Mouse (Mus musculus): ENCODE measurements at regions not wholly inside any gene's neighbourhood (a gene's known extent, or its start where the extent isn't known, plus 50 kb on each side); places are given as distances from the start of the nearest gene placed in this dataset.

GRCm38 (mm10) chr4:153727273-153727672 lies 229.8 kb upstream of the A430005L14Rik start:
- no peak for DNase-seq (ENCODE audit: inconsistent ontology term)

DNA sequence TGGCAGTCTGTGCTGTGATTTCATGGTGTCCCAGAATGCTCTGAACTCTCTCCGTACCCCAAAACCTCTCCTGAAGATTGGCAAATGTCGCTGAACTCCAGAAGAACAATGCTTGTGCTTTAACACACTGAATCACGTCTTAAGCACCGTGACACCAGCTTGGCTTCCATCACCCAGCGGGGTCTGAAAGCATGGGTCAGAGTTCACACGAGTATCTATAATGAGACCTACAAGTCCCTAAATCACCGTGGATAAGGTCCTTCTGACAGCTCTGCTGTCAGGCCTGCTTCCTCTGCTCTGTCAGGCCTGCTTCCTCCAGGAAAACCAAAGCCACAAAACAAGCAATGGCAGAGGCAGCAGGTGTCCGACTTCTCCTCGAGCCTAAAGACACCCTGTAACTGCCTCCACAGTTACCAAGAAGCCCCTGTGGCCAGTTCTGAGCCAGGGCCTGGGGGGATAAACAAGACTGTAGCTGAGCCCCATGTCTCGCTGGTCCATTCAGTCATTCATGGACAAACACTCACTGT lies 229.1 kb upstream of the A430005L14Rik start:
- DNase-seq (ENCODE audit: inconsistent ontology term), result no peak

DNA sequence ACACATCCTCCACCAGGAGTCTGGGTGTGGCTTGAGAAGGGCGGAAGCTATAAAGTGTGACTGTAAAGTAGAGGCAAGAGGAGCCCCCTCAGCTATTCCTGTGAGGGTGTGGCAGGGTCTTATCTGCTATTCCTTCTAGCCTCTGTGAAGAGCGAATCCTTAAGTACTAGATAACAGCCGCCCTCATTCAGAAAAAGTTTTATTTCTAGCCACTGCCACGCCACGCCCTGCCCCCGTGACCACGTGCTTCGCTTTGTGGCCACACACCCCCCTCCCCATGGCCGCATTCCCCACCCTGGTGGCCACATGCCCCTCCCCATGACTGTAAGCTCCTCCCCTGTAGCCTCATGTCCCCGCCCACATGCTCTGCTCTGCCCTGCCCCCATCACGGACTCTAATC lies 218.9 kb upstream of the A430005L14Rik start:
- DNase-seq (ENCODE audit: inconsistent ontology term), result no peak

- no peak for DNase-seq (ENCODE audit: inconsistent ontology term)
Measured at GRCm38 (mm10) chr4:153742241-153742640, 214.8 kb upstream of the A430005L14Rik start.

DNA sequence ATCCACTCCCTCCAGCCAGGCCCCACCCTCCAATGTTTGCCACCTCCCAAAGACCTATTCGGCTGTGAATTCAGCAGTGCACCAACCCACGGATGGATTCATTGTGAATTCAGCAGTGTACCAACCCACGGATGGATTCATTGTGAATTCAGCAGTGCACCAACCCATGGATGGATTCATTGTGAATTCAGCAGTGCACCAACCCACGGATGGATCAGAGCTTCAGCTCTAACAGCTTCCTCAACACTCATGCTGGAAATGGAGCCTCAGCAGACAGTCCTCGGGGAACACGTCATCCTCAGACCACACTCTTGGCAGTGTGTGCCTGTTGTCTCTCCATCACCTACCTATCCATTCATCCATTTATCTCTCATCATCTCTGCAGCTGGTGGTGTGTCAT lies 204.2 kb upstream of the A430005L14Rik start:
- no peak for DNase-seq (ENCODE audit: inconsistent ontology term)

DNA sequence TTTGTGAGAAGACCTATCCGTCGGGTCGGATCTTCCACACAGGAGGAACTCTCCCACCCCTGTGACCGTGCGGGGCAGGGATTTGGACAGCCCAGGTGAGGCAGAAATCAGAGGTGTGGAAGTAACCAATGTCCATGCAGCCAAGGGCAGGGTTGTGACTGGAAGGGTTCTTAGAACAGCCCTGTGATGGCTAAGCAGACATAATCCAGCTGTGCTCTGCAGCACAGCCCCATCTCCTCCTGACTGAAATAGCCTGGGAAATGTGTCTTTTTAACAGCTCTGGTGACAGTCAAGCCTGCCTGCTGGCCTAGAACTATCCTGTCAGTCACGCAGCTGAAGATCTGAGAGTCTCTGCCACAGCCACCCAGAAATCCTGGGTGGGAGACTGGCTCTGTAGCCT lies 198.7 kb upstream of the A430005L14Rik start:
- DNase-seq (ENCODE audit: inconsistent ontology term), result no peak

DNA sequence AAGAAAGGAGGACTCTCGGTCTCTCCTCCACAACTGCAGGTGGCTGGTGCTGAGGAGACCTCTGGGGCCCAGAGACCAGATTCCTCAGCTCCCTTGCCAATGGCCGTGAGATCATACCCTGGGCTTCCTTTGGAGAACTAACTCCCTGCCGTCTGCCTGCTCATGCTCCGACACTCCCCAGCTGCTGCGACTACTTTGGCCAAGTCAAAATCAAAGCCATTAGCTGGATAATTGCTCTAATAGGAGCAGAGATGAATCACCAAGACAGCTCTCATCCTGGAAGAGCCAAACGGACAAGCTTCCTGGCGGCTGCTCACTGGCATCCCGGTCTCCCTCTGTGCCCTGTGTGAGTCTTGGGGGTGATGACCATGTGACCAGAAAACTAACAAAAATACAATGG lies 198.3 kb upstream of the A430005L14Rik start:
- DNase-seq (ENCODE audit: inconsistent ontology term), result peak; percentile 82

DNA sequence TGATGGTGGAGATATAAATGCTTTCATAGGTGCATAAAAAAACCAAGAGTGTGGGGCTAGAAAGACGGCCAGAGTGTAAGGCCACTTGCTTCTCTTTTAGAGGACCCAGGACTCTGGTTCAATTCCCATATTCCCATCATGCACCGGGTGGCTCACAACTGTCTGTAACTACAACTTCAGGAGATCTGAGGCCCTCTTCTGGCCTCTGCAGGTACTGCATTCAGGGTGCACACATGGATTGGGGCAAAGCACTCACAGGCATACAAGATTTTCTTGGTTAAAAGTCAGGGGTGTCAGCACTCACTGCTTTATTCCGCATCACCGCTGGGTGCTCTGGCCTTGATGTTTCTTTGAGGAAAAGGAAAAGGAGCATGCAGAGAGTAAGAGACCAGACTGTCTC lies 196.1 kb upstream of the A430005L14Rik start:
- no peak for DNase-seq (ENCODE audit: inconsistent ontology term)

DNA sequence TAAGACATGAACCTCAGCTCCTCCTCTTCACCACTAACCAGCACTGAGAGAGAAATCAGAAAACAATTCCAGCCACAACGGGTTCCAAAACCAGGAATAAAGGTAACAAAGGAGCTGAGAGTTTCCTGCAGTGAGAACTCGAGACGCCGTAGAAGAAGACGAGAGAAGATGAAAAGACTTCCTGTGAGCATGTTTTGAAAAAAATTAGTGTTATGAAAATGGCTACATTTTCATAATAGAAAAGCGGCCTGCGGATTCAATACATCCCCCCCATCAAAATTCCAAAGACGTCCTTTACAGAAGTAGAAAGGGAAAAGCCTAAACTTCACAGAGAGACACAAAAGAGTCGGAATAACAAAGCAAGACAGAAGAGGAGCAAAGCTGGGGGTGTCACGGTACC lies 193.6 kb upstream of the A430005L14Rik start:
- DNase-seq (ENCODE audit: inconsistent ontology term), result no peak

- DNase-seq (ENCODE audit: inconsistent ontology term), result no peak
Measured at GRCm38 (mm10) chr4:153767713-153768112, 189.3 kb upstream of the A430005L14Rik start.

- no peak for DNase-seq (ENCODE audit: inconsistent ontology term)
Measured at GRCm38 (mm10) chr4:153768350-153768749, 188.7 kb upstream of the A430005L14Rik start.

DNA sequence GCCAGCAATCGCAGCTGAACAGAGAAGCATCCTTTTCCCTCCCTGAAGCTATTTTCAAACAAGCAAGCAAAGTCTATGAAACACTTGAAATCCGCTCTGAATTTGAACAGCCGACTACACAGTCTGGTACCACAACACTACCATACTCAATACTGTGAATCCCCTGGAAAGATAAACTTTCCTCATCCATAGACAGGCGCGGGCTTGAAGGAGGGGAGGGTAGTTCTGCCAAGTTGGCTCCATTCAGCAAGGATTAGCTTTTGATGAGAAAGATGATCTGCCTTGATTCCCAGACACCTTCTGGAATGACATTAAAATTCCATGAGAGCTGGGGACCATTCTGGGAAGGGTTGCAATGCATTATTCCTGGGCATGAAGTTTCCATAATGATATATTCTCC lies 186.4 kb upstream of the A430005L14Rik start:
- DNase-seq (ENCODE audit: inconsistent ontology term), result no peak

GRCm38 (mm10) chr4:153780501-153780900 lies 176.5 kb upstream of the A430005L14Rik start:
- no peak for DNase-seq (ENCODE audit: inconsistent ontology term)

DNA sequence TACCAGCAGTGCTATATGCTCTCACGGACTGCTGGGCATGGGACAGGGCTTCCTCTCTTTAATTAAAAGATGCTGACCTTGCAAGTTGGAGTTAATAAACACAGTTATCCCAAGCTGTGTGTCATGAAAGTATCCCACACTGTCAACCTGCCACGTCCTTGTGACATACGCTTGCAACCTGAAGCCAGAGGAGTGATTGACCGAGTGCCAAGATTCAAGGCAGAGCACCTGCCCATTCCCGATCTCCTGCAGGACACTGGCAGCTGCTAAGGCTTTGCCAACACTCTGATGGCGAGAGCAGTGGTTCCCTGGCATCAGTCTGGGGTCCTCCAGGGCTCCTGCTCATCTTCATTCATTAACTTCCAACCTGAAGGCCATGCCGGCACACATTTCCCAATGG lies 175.8 kb upstream of the A430005L14Rik start:
- no peak for DNase-seq (ENCODE audit: inconsistent ontology term)

DNA sequence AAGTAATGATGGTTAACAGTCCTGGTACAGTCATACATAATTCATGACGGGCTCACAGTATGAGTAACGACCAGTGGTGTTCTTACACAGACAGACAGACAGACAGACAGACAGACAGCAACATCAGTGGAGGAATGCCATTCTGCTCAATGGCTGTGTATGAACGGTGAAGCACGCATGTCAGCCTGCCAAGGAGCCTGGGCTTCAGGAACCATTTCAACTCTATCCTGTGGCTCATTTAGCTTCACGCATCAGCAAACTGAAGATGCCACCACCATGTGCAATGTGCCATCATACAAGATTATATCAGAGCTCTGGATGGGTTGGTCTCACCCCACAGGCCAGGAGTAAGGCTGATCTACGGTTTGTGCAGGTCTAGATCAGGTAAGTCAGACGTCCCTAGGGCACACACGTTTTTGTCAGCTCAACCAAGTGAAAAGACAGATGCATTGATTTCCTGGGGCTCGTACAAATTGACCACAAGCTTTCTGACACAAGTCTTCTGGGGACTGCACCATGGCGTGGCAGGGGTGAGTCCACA lies 175.0 kb upstream of the A430005L14Rik start:
- DNase-seq (ENCODE audit: inconsistent ontology term), result no peak

DNA sequence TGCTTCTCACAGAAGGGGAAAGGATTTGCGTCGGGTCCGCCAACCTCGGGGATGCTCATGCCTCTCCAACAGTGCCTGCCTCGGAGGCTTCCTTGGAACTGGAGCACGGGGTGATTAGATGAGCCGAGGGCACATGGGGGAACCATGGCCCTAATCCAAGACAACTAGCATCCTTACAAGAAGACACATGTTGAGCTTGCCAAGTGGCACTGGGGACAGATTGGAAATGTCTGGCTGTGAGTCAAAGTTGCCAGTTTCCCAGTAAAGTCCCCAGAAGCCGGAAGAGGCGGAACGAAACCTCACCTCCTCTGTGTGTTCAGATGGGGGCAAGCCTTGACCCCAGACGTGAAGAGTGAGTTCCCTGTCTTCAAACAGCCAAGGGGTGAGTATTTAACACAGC lies 172.6 kb upstream of the A430005L14Rik start:
- DNase-seq (ENCODE audit: inconsistent ontology term), result no peak

GRCm38 (mm10) chr4:153785564-153785963 lies 171.5 kb upstream of the A430005L14Rik start:
- no peak for DNase-seq (ENCODE audit: inconsistent ontology term)

DNA sequence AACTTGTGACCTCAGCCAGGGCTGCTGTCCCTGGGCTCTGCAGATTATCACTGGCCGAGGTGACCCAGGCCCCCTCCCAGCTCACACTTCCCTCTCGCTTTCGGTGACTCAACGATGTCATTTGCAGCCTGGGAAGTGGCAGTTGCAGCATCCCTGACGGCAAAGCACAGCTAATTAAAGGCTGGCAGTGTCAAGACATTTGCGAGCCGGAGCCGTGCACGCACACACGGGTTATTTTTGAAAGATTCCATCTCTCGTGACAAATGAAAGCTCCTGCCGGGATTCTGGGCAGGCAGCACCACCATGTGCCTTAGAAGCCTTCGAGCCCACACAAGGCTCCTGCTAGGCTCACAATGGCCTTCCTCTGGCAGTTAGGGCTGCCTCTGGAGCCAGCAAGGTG lies 164.7 kb upstream of the A430005L14Rik start:
- peak; percentile 1 for DNase-seq (ENCODE audit: inconsistent ontology term)

DNA sequence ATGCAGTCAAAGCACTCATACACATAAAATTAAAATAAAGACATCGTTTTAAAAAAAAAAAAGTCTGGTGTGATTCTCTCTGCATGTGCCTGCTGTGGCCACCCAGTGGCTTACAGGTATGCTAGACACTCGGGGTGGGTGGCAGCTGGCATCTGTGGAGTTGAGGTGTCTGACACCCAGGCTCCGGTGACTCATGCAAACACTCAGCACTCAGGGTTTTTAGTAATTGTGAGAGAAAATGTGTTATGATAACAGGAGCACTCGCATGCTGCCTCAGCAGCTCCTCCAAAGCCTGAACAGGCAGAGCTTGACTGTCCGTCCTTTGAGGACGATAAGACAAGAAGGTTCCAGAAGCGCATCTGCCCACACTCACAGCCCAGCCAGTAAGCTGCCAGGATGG lies 159.0 kb upstream of the A430005L14Rik start:
- no peak for DNase-seq (ENCODE audit: inconsistent ontology term)

DNA sequence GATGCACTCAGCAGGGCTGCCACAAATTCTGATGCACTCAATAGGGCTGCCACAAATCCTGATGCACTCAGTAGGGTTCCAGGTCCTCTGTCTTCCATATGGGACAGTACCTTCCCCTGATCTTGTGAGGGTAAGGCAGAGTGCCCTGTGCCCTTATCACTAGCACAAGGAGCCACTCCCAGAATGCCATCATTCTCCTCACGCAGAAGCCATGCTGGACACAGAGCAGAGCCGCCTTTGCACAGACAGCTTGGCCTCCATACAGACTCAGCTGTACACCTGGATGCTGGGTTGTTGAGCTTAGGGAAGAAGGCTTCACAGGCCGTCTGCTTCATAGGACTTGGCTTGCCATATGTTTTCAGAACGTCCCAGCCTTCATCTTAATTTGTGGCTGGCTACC lies 151.3 kb upstream of the A430005L14Rik start:
- DNase-seq (ENCODE audit: inconsistent ontology term), result no peak

DNA sequence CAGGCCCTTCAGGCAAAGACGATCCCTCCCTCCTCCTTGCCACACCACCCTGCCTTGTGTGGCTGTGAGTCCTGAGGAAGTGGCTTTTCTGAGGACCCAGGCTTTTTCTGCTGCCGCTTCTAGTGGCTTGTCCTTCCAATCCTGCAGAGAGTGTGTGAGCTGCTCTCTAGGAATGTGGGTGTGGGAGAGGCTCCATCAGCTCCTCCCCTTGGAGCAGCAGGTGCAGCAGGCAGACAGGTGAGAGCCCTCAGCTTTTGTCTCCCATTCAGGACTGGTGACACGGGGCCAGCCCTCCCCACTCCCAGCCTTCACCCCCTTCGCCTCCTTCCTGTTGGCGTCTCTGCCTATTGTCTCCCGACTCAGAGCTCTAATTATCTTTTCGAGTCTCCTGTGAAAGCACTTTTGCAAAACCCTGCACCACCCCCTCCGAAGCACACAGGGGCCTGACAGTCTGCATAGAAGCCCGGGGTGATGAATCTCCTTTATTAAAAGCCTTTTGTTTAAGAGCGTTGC lies 150.8 kb upstream of the A430005L14Rik start:
- DNase-seq (ENCODE audit: inconsistent ontology term), result peak; percentile 40

DNA sequence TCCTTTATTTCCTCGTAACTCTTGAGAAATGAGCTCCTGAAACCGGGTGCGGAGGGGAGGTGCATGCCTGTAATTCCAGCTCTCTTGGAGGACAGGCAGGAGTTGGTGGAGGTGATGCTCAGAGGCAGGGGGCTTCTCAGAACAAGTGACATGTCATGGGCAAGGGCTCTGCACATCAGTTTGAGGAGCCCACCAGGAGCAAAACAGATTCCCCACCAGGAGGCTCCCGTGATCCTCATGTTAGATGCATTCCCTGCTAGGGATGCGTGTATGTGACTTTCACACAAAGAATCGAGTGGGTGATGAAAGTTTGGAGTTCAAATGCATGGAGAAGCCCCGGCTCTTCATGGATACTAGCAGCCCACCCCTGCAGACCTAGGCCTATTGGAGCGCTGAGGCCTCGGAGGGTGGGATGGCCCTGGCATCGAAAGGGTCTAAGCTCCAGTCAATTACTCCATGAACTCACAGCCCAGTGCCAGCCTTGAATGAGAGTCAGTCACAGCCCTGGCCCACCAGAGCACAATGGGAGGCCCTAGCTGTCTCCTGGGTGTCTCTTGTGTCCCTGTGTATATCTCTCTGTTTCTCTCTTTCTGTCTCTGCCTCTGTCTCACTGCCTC lies 150.1 kb upstream of the A430005L14Rik start:
- DNase-seq (ENCODE audit: inconsistent ontology term), result no peak

DNA sequence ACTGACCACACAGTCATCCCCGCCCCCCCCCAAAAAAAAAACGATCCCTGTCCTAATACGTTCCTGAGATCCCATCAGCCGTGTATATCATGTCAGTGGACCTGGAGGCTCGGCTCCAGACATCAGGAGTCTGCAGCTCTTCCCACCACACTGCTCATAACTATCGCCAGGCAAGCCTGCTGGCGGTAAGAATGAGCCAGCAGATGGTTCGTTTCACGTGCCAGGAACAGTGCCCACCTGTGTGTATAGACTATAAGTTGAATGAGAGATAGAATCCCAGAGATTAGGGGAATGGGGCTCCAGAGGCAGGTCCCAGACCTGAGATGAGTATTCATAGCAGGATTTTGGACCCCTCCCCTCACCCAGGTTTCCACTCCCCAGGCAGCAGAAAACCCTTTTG lies 144.2 kb upstream of the A430005L14Rik start:
- DNase-seq (ENCODE audit: inconsistent ontology term), result no peak

- DNase-seq (ENCODE audit: inconsistent ontology term), result no peak
Measured at GRCm38 (mm10) chr4:153827914-153828313, 129.1 kb upstream of the A430005L14Rik start.
